Mouse (Mus musculus): ENCODE data around the gene Sypl2. TPM values are rescaled to one million over a fixed set of nuclear protein-coding genes. Genes with fewer than 3 reads are reported as not detected.

Gene Sypl2
- polyA plus RNA-seq, 1 experiment from 2014 or later, result 0.17 TPM

GRCm38 (mm10) chr3:108209001-108209400 is 17.4 kb downstream of the Sypl2 start:
- no peak for ATAC-seq (ENCODE audit: low FRiP score)
- H3K4me1 ChIP-seq (replicated peaks; ENCODE audit: control insufficient read depth, insufficient read depth, low read length), result peaks cover 24% of the 10 kb centered on the region
- H3K36me3 ChIP-seq (replicated peaks; ENCODE audit: control insufficient read depth, insufficient read depth), result peaks cover 45% of the 10 kb centered on the region
- H3K27me3 ChIP-seq (ENCODE audit: control insufficient read depth, insufficient read depth, low read length), result no peaks in the 10 kb centered on the region
- peak overlapping the region; percentile 99 for H3K27ac ChIP-seq
- H3K9me3 ChIP-seq (ENCODE audit: control insufficient read depth, low read length), result no peaks in the 10 kb centered on the region
- WGBS, result 46% methylated on average over 3 of the region's 3 CpGs
- H3K4me3 ChIP-seq (replicated peaks; ENCODE audit: low read length), result peak overlapping the region; percentile 65
- H3K9ac ChIP-seq, result peak overlapping the region; percentile 87
- DNase-seq (ENCODE audit: low spot score), result no peak
- peak overlapping the region; percentile 90 for H3K4me2 ChIP-seq (replicated peaks)

- no peaks in the 10 kb centered on the region for H3K9me3 ChIP-seq (ENCODE audit: control insufficient read depth, low read length)
- ATAC-seq (ENCODE audit: low FRiP score), result no peak
- peaks cover 15% of the 10 kb centered on the region for H3K4me1 ChIP-seq (replicated peaks; ENCODE audit: control insufficient read depth, insufficient read depth, low read length)
- no peak overlapping the region for H3K27ac ChIP-seq
- 84% methylated on average over 15 of the region's 15 CpGs for WGBS
- no peak overlapping the region for H3K9ac ChIP-seq
- no peak overlapping the region for H3K4me2 ChIP-seq (replicated peaks)
- no peak for DNase-seq (ENCODE audit: low spot score)
- H3K36me3 ChIP-seq (replicated peaks; ENCODE audit: control insufficient read depth, insufficient read depth), result peaks cover 64% of the 10 kb centered on the region
- no peak overlapping the region for H3K4me3 ChIP-seq (replicated peaks; ENCODE audit: low read length)
- no peaks in the 10 kb centered on the region for H3K27me3 ChIP-seq (ENCODE audit: control insufficient read depth, insufficient read depth, low read length)
These were observed 19.6 kb downstream of the Sypl2 start for GRCm38 (mm10) chr3:108206731-108207375.

GRCm38 (mm10) chr3:108205601-108206000 is 20.8 kb downstream of the Sypl2 start:
- H3K27me3 ChIP-seq (ENCODE audit: control insufficient read depth, insufficient read depth, low read length), result no peaks in the 10 kb centered on the region
- H3K4me2 ChIP-seq (replicated peaks), result no peak overlapping the region
- H3K27ac ChIP-seq, result no peak overlapping the region
- H3K4me3 ChIP-seq (replicated peaks; ENCODE audit: low read length), result no peak overlapping the region
- H3K9ac ChIP-seq, result no peak overlapping the region
- WGBS, result 93% methylated on average over 8 of the region's 8 CpGs
- H3K9me3 ChIP-seq (ENCODE audit: control insufficient read depth, low read length), result no peaks in the 10 kb centered on the region
- H3K4me1 ChIP-seq (replicated peaks; ENCODE audit: control insufficient read depth, insufficient read depth, low read length), result peaks cover 20% of the 10 kb centered on the region
- ATAC-seq (ENCODE audit: low FRiP score) (no peak), DNase-seq (ENCODE audit: low spot score) (no peak)
- peaks cover 66% of the 10 kb centered on the region for H3K36me3 ChIP-seq (replicated peaks; ENCODE audit: control insufficient read depth, insufficient read depth)

GRCm38 (mm10) chr3:108204470-108204869 is 22.0 kb downstream of the Sypl2 start:
- Histone ChIP-seq H3K27ac (no peak overlapping the region), H3K4me1 (replicated peaks; ENCODE audit: control insufficient read depth, insufficient read depth, low read length) (peaks cover 24% of the 10 kb centered on the region), H3K27me3 (ENCODE audit: control insufficient read depth, insufficient read depth, low read length) (no peaks in the 10 kb centered on the region), H3K9ac (no peak overlapping the region), H3K4me2 (replicated peaks) (no peak overlapping the region), H3K36me3 (replicated peaks; ENCODE audit: control insufficient read depth, insufficient read depth) (peaks cover 66% of the 10 kb centered on the region), H3K4me3 (replicated peaks; ENCODE audit: low read length) (no peak overlapping the region), H3K9me3 (ENCODE audit: control insufficient read depth, low read length) (no peaks in the 10 kb centered on the region)
- ATAC-seq (ENCODE audit: low FRiP score) (no peak), DNase-seq (ENCODE audit: low spot score) (no peak)
- WGBS, result 86% methylated on average over 11 of the region's 11 CpGs

- Histone ChIP-seq H3K36me3 (replicated peaks; ENCODE audit: control insufficient read depth, insufficient read depth) (peaks cover 73% of the 10 kb centered on the region), H3K9ac (no peak overlapping the region), H3K4me2 (replicated peaks) (no peak overlapping the region), H3K4me1 (replicated peaks; ENCODE audit: control insufficient read depth, insufficient read depth, low read length) (peaks cover 17% of the 10 kb centered on the region), H3K9me3 (ENCODE audit: control insufficient read depth, low read length) (no peaks in the 10 kb centered on the region), H3K27ac (no peak overlapping the region), H3K4me3 (replicated peaks; ENCODE audit: low read length) (no peak overlapping the region), H3K27me3 (ENCODE audit: control insufficient read depth, insufficient read depth, low read length) (no peaks in the 10 kb centered on the region)
- ATAC-seq (ENCODE audit: low FRiP score) (no peak), DNase-seq (ENCODE audit: low spot score) (peak; percentile 77)
- 85% methylated on average over 11 of the region's 11 CpGs for WGBS
These were observed 22.7 kb downstream of the Sypl2 start for GRCm38 (mm10) chr3:108203621-108204325.

GRCm38 (mm10) chr3:108203212-108203611 is 23.2 kb downstream of the Sypl2 start:
- Histone ChIP-seq H3K9me3 (ENCODE audit: control insufficient read depth, low read length) (no peaks in the 10 kb centered on the region), H3K4me3 (replicated peaks; ENCODE audit: low read length) (no peak overlapping the region), H3K9ac (no peak overlapping the region), H3K4me2 (replicated peaks) (no peak overlapping the region), H3K4me1 (replicated peaks; ENCODE audit: control insufficient read depth, insufficient read depth, low read length) (peaks cover 11% of the 10 kb centered on the region), H3K27ac (no peak overlapping the region), H3K27me3 (ENCODE audit: control insufficient read depth, insufficient read depth, low read length) (no peaks in the 10 kb centered on the region), H3K36me3 (replicated peaks; ENCODE audit: control insufficient read depth, insufficient read depth) (peaks cover 72% of the 10 kb centered on the region)
- ATAC-seq (ENCODE audit: low FRiP score) (no peak), DNase-seq (ENCODE audit: low spot score) (no peak)
- 95% methylated on average over 13 of the region's 13 CpGs for WGBS

GRCm38 (mm10) chr3:108202506-108202905 is 23.9 kb downstream of the Sypl2 start:
- Histone ChIP-seq H3K27ac (no peak overlapping the region), H3K9me3 (ENCODE audit: control insufficient read depth, low read length) (no peaks in the 10 kb centered on the region), H3K36me3 (replicated peaks; ENCODE audit: control insufficient read depth, insufficient read depth) (peaks cover 65% of the 10 kb centered on the region), H3K9ac (no peak overlapping the region), H3K4me3 (replicated peaks; ENCODE audit: low read length) (no peak overlapping the region), H3K4me1 (replicated peaks; ENCODE audit: control insufficient read depth, insufficient read depth, low read length) (peaks cover 9% of the 10 kb centered on the region), H3K27me3 (ENCODE audit: control insufficient read depth, insufficient read depth, low read length) (no peaks in the 10 kb centered on the region), H3K4me2 (replicated peaks) (no peak overlapping the region)
- ATAC-seq (ENCODE audit: low FRiP score) (no peak), DNase-seq (ENCODE audit: low spot score) (no peak)

- WGBS, result 3% methylated on average over 44 of the region's 44 CpGs
- DNase-seq (ENCODE audit: low spot score) (peak; percentile 75), ATAC-seq (ENCODE audit: low FRiP score) (peak; percentile 84)
- H3K9ac ChIP-seq, result peak within 1 kb of the TSS; percentile 65
- H3K4me2 ChIP-seq (replicated peaks), result peak within 1 kb of the TSS; percentile 60
- H3K27me3 ChIP-seq (ENCODE audit: control insufficient read depth, insufficient read depth, low read length), result no peaks in the 10 kb centered on the region
- no peaks in the 10 kb centered on the region for H3K9me3 ChIP-seq (ENCODE audit: control insufficient read depth, low read length)
- peak within 1 kb of the TSS; percentile 77 for H3K27ac ChIP-seq
- H3K4me3 ChIP-seq (replicated peaks; ENCODE audit: low read length), result peak within 1 kb of the TSS; percentile 45
- H3K4me1 ChIP-seq (replicated peaks; ENCODE audit: control insufficient read depth, insufficient read depth, low read length), result peaks cover 28% of the 10 kb centered on the region
- H3K36me3 ChIP-seq (replicated peaks; ENCODE audit: control insufficient read depth, insufficient read depth), result peaks cover 46% of the 10 kb centered on the region
These were observed 25.8 kb downstream of the Sypl2 start, which contains the start of gene Cyb561d1 for GRCm38 (mm10) chr3:108200329-108201323. Gene Cyb561d1 (minus strand): TSS chr3:108201212.

GRCm38 (mm10) chr3:108199231-108199630 is 27.2 kb downstream of the Sypl2 start:
- H3K4me1 ChIP-seq (replicated peaks; ENCODE audit: control insufficient read depth, insufficient read depth, low read length), result peaks cover 32% of the 10 kb centered on the region
- WGBS, result 92% methylated on average over 6 of the region's 6 CpGs

More at GRCm38 (mm10) chr3:108199231-108199630, 27.2 kb downstream of the Sypl2 start:
- Histone ChIP-seq H3K4me2 (replicated peaks) (no peak overlapping the region), H3K36me3 (replicated peaks; ENCODE audit: control insufficient read depth, insufficient read depth) (peaks cover 32% of the 10 kb centered on the region), H3K4me3 (replicated peaks; ENCODE audit: low read length) (no peak overlapping the region), H3K27ac (no peak overlapping the region), H3K9me3 (ENCODE audit: control insufficient read depth, low read length) (no peaks in the 10 kb centered on the region), H3K9ac (no peak overlapping the region), H3K27me3 (ENCODE audit: control insufficient read depth, insufficient read depth, low read length) (no peaks in the 10 kb centered on the region)
- no peak for DNase-seq (ENCODE audit: low spot score)
- no peak for ATAC-seq (ENCODE audit: low FRiP score)
